Mouse (Mus musculus) layer of hippocampus, adult 2 months (tissue): ENCODE results near the gene Wdr95. TPM values are rescaled to one million over a fixed set of nuclear protein-coding genes. Genes with fewer than 3 reads are reported as not detected.

Source experiments
- DNase-seq, 2 experiments: peaks; one replicate each; pipeline ENCODE4 v3.0.0; 2022; ENCODE audit warnings: low spot score in 2 of 2
- H3K27ac ChIP-seq: fragments of 200-600 bp; 2 replicates; pipeline ENCODE4 v1.8.1; 2022
- H3K4me3 ChIP-seq: fragments of 200-600 bp; 2 replicates; pipeline ENCODE4 v1.8.1; 2022; ENCODE audit warnings: mild to moderate bottlenecking
- CTCF ChIP-seq: fragments of 200-600 bp; conservative IDR thresholded peaks from 2 replicates; pipeline ENCODE4 v1.8.1; 2022; ENCODE audit warnings: antibody characterized with exemption, mild to moderate bottlenecking, moderate library complexity
- total RNA-seq, 2 experiments: library from RNA; stranded (reverse); gene quantifications; 2 replicates each; pipeline ENCODE4 v1.2.3; 2021

Gene Wdr95
- total RNA-seq, 2 experiments from 2014 or later, result 0.41 to 1.0 TPM

DNA sequence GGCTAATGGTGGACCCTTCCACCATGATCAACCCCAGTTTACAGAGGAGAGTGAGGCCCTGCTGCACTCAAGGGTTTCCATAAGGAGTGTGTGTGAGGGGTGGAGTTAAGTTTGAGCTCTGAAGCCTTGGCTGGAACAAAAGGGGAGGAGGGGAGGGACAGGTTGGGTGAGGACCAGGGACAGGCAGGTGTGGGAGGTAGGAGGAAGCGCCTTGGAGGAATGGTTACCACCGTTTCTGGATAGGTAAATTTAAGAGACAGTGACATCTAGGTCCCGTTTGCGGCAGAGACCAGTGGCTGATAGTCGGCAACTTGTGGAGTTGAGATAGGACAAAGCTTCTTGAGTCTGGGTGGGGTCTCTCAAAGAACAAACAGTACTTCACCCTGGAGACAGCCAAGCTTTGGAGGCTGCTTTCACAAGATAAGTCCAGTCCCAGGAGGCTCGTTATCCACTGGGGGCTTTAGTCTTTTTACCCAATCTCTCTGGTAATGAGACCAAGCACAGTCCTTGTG, 120.5 kb downstream of the Wdr95 start:
- H3K27ac ChIP-seq, result no peak overlapping the region
- no peak overlapping the region for H3K4me3 ChIP-seq
- no peak for DNase-seq
- TF ChIP-seq CTCF, result no peak

DNA sequence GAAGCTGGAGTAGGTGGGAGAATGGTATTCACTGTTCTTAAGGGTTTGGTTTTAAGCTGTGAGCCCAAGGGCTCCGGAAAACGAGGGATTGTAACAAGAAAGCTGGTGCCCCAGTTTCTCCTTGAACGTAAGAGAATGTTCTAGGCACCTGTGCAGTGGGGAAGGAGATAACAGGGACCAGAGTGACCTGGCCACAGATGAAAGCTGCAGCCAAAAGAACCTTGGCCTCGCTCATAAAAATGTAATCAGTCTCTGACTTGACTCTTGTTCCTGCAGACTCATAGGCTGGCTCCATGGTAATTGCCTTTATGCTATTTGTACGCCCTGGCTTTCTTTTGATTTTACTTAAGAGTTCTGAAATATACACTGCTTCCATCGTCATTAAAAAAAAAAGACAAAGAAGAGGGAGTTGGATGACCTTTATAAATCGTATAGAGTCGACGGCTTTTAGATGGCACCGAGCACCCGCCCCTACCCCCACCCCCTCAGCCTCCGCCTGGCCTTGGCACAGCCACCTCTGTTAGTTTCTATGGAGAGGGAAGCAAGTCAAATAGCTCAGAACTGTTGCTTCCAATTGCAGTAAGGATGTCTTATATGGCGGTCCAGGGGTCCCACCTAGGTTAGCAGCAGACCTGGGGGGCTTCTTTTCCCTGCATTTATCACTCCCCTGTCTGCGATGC, 121.2 kb downstream of the Wdr95 start:
- H3K4me3 ChIP-seq, result no peak overlapping the region
- peak overlapping the region; percentile 46; the same call in 1 of the 2 replicates for H3K27ac ChIP-seq
- no peak for TF ChIP-seq CTCF
- no peak for DNase-seq

DNA sequence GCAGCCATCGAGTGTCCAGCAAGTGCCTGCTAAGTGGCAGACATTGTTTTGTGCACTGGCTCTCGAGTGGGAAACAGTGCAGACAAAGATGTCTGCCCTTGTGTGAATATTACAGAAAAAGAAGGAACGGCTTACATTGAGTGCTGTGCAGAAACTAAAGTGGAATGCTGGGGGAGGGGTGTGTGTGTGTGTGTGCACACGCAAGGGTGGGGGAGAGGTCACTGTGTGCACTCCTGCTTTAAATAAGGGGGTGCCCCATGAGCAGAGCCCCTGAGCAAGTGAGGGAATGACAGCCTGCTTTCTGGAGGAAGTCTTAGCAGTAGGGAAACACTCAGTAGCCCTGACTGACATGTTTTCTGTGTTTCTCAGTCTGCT, 121.7 kb downstream of the Wdr95 start:
- no peak for TF ChIP-seq CTCF

DNA sequence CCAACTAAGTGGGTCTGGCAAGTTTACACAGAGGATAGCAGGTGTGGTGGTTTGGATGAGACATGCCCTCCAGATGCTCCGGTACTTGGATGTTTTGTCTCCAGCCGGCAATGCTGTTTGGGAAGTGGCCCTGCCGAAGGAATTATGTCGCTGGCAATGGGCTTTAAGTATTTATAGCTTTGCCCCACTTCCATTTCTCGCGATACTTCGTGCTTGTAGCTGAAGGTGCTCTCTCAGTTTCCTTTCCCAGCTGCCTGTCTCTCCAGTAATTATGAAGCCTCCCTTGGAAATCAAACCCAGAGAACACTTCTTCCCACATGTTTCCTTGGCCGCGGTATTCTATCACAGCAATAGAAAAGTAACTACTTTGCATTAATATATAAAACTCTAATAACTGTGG, 127.2 kb downstream of the Wdr95 start:
- DNase-seq, result no peak
- no peak for TF ChIP-seq CTCF
- H3K27ac ChIP-seq, result no peak overlapping the region
- no peak overlapping the region for H3K4me3 ChIP-seq

More for the DNA sequence above, 121.7 kb downstream of the Wdr95 start:
- DNase-seq, result no peak
- no peak overlapping the region for H3K4me3 ChIP-seq
- no peak overlapping the region for H3K27ac ChIP-seq

DNA sequence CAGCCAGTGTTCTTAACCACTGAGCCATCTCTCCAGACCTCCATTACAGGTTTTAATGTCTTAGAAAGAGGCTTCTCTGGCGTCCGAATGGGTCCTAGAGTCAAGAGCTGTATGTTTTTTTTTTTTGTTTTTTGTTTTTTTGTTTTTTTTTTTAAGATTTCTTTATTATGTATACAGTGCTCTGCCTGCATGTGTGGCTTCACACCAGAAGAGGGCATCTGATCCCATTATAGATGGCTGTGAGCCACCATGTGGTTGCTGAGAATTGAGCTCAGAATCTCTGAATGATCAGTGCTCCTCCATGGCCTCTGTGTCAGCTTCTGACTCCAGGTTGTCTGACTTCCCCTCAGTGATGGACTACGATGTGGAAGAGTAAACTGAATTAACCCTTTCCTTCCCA, 129.5 kb downstream of the Wdr95 start:
- no peak overlapping the region for H3K27ac ChIP-seq
- no peak overlapping the region for H3K4me3 ChIP-seq
- no peak for DNase-seq
- peak; percentile 39 for TF ChIP-seq CTCF

DNA sequence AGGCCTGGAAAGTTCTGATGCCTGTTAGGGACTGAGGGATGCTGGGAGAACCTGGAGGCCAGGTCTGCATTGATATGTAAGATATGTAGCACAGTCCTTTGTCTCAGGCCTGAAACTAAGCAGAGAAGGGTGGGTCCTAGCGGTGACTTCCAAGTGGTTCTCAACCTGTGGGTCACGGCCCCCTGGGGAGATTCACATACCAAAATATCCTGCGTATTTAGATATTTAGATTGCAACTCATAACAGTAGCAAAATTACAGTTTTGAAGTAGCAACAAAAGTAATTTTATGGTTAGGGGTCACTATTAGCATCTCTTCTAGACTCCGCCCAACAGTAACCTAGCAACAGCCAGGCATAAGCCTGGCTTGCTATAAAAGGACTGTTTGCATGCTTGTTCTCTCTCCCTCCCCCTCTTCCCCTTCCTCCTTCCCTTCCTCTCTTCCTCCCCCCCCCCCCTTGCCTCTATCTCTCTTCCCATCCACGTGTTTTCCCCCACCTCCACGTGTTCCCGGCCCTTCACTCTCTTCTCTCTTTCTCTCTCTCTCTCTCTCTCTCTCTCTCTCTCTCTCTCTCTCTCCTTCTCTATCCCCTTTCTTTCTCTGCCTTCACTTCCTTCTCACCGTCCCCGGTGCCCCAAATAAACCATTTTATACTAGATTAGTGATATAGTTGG, 130.4 kb downstream of the Wdr95 start:
- no peak for TF ChIP-seq CTCF
- H3K27ac ChIP-seq, result no peak overlapping the region
- DNase-seq, result no peak
- no peak overlapping the region for H3K4me3 ChIP-seq

DNA sequence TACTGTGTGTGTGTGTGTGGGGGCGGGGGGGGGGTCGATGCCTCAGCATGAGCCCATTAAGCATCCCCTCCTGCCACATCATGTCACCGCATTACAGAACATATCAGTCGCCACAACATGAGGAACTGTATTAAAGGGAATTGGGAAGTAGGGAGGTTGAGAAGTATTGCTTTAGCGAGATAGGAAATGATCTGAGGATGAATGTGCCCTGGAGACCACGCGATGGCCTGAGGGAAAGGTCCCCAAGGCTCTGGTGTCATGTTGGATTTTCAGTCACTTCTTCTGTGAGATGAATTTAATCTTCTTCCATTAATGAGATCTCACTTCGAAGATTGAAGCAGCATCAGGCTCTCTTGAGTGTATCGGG, 130.9 kb downstream of the Wdr95 start:
- no peak overlapping the region for H3K27ac ChIP-seq
- TF ChIP-seq CTCF, result no peak
- H3K4me3 ChIP-seq, result no peak overlapping the region
- DNase-seq, result no peak

DNA sequence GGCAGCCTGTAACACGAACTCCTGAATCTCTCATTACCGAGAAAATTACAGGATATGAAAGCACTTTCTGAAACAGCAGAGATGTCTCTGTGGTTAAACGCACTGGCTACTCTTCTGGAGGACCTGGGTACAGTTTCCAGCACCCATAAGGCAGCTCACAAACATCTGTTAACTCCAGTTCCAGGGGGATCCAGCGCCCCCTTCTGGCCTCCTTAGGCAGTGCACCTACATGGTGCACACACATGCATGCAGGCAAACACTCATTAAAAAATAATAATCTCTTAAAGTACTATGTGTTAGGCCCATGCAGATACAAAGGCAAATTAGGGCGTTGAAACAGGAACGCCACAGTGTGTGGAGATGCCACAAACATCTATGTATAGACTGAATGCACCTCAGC, 132.9 kb downstream of the Wdr95 start:
- Histone ChIP-seq H3K4me3 (no peak overlapping the region), H3K27ac (no peak overlapping the region)
- no peak for DNase-seq
- TF ChIP-seq CTCF, result peak; percentile 47

Other genes with a start within 250 kb of the Wdr95 start
- 1 to 10 TPM; 3.9 to 4.0 TPM for gene Medag, start 116.9 kb upstream of the Wdr95 start, total RNA-seq
- gene Tex26, start 89.0 kb upstream of the Wdr95 start, total RNA-seq, result under 1 TPM; 0.49 to 0.69 TPM
- gene Hsph1, start 107.7 kb downstream of the Wdr95 start, total RNA-seq, result 100 to 1,000 TPM; 337 to 340 TPM
- 10 to 100 TPM; 10.7 to 11.9 TPM for gene B3glct, start 149.6 kb downstream of the Wdr95 start, total RNA-seq